Mouse (Mus musculus) right cerebral cortex, postnatal 36 days (tissue): ENCODE measurements around the gene Rps6ka6.

Experiments
- DNase-seq, 2 experiments: peaks; one replicate each; pipeline ENCODE4 v3.0.0; 2022; ENCODE audit warnings: low spot score in 2 of 2, mixed read lengths in 1 of 2

Rps6ka6 gene

DNA sequence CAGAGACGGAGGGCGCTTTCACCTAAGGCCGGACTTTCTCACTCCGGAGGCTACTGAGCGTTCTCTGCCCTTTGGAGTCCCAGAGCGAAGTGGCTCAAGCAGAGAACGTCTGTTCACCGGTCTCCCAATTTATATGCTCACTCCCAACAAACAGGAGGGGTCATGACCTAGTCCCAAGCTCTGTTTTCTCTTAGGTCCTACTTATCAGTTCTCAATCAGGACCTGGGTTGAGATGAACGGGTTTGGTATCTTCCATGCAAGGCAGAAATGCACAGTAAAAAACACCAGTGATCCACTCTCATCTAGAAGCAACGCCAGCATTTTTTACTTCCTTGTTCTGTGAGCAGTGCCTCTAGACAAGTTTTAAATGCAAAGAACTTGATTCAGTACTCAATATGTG, at the start of gene Rps6ka6:
Gene Rps6ka6, minus strand, starts transcription at position 101 of the 400 bp plus-strand sequence.
- DNase-seq: no peak

DNA sequence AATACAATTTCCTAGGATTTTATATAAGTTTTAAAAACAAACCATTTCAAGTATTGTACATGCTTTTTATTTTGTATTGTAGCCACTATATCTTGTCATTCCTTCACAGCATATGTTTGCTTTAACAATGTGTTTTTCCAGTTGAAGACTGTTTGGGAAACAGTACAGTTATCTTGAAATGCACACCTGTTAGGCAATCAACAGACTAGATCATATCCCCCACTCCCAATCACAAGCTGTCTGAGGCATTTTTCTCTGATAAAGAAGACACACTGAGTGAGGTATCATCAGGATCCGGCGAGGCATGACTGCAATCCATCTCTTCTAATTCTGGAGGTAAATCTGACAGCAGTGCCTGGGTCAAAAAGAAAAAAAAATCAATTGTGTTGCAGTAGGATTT, 39.3 kb upstream of the Rps6ka6 start:
- no peak for DNase-seq

DNA sequence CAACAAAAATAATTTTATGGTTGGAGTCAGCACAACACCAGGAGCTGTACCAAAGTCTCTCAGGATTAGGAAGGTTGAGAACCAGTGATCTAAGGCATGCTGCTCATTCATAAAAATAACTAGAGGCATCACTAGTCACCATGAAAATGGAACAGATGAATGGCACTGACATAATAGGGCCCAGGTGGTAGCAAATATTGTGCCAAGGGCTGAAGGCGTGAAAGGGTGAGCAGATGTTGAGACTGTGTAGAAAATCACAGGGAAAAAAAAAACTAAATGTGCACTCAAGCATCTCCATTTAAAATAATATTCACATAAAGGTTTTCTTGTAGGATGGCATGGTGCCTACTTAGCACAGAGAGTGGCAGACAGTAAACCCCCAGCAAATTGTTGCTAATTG, 19.6 kb downstream of the Rps6ka6 start:
- no peak for DNase-seq

DNA sequence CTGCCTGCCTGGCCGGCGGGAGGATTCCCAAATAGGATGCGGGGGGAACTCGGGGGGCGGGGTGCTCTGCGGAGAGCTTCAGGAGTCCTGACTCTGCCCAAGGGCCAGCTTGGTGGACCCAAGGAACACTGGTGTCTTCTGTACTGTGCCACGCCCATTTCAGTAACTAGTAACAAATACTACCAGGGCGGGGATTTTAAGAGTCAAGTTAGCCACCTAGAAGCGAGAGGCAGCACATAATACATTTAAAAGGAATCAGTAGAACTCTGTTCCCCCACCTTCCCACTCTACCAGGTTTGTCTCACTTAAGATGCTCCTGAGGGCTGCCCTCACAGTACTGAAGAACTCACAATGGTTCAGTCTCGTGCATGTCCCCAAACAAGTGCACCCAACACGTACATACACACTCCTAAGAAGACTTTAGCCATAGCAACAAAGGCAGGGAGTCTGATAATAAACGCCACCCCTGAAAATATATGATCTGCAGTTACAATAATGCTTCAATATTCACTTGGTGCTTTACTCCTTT, 74.1 kb downstream of the Rps6ka6 start:
- no peak for DNase-seq

DNA sequence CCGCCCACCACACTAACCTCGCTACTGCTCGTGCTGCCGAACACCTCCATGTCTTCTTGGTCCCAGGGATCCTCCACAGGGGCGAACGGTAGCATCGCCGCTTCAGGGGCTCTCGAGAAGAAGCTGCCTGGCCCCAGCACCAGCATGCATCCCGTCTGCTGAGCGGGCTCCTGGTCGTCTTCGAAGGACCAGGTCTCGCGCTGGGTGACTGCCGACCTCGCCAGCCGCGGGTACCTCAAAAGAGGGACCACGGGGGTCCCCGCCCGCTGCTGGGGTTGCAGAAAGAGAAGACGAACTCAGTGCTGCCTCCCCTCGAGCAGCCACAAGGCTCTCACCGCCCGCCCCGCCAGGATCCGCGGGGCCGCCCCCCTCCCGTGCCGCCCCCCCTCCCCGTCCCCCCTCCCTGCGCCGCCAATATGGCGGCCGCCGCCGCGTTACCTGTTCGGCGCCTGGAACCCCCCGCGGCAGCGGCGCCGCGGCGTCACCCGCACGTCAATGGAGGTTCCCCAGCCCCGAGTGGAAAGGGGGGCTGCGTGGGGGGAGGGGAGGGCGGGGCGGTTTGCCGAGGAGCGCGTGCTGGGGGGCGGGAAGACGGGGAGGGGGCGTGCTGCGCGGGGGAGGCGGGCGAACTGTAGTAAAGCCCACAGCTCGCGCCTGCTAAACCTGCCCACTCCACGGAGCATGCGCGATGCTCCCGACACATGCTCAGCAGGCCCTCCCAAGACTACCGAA, 74.8 kb downstream of the Rps6ka6 start:
- peak; percentile 27 to 28 for DNase-seq

DNA sequence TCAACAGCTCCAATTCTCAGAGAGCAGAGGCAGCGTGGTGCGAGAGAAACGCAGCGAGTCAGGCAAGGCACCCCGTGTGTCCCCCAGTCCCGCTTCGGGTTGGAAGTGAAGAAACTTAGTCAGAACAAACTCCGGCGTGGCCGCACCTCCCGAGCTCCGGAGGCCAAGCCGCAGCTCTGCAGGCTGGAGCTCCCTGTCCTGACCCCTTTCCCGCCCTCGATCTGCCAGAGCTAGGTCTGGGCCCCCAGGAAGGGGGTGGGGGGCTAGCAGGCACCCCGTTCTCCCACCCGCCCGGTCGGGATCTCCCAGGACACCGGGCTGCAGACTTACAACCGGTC, 75.3 kb downstream of the Rps6ka6 start:
- DNase-seq: peak in 1 of 2 experiments; percentile 1

DNA sequence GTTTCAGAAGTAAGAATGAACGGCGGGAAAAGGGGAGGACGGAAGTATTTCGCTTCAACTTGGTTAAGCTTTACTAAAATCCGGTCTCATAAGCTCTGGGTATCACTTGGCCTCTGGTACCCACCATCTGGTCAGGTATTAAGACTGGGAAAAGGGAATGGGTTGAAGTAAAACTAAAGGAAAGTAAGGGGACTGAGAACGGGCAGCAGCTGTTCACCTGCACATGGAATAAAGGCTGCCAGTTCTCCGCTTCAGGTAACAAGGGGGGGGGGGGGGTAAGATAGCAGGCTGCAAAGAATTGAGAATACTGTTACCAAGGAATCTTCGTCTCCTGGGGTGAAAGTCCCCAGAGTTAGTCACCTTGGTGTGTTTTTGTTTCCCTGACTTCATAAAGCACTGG, 75.7 kb downstream of the Rps6ka6 start:
- no peak for DNase-seq

DNA sequence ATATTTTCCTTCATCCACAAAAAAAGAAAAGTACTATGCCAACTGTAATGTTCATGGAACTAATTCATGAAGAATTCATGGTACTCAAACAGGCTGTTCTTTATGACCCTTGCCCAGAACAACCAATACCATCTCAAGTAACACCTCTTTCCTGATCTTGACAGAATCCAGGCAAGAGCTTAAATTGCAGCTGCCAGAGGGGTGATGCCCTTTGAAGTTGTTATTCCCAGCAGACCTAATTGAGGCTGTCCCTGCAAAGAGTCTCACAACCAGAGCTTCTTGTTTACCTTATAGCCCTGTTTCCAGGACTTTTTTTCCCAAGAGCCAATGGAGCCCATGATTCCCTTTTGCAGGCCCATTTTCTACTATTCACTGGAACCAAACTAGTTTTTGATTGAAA, 77.6 kb downstream of the Rps6ka6 start:
- DNase-seq: no peak

DNA sequence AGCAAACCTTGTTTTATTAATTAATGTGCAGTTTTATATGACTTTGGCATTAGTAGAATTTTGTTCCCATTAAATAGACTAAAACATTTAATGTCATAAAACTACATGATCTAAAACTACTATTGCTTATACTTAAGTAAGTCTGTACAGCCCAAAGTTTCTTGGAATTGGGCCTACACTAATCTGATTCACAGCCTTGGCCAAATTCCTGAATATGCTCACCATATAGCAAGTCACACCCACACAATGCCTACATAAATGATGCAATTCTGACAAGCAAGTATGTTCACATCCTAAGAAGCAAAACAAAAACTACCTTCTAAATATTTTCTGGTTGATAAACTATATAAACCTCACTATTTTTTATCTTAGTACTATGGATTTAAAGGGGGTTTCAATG, 101.2 kb downstream of the Rps6ka6 start:
- no peak for DNase-seq

DNA sequence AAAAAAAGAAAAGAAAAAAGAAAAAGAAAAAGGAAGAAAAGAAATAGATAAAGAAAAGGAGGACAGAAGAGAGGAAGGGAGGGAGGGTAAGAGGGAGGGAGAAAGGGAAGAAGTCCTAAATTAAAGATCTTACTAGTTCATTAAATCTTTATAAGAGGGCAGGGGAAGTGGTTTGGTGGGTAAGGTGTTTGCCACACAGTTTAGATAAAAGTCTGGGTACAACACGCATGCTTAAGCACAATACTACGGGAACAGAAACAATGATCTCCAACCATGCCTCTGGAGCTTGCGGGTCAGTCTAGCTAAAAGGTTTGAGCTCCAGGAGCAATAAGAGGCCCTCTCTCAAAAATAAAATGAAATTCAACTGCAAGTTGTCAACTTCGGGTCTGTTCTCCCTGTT, 123.0 kb downstream of the Rps6ka6 start:
- no peak for DNase-seq

DNA sequence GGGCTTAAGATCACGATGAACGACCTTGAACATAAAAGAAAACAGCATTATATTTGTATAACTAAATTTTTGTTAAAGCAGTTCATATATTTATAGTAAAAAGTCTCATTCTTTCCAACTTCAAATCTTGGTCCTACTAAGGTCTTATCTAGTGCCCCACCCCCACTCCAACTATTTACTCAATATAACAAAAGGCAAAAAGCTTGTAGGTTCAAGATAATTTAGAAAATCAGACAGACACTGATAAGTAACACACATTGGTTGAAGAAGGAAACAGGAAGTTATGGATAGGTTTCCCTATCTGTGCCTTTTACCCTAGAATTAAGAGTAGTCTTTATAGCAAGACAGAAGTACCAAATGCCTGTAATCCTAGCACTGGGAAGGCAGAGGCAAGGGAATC, 132.9 kb downstream of the Rps6ka6 start:
- DNase-seq: no peak

DNA sequence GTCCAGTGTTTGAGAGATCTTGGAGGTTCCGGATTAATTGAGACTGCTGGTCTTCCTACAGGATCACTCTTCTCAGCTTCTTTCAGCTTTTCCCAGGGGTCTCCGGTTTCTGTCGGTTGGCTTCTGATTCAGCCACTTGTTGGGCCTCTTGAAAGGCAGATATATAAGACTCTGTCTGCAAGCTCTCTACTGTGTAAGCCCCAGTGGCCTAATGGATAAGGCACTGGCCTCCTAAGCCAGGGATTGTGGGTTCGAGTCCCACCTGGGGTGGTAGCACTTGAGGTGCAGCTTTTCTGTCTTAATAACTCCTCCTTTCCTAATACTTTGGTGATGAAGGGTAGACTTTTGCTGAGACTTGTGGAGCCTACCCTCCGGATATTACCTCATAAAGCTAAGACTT, 160.7 kb downstream of the Rps6ka6 start:
- DNase-seq: no peak

DNA sequence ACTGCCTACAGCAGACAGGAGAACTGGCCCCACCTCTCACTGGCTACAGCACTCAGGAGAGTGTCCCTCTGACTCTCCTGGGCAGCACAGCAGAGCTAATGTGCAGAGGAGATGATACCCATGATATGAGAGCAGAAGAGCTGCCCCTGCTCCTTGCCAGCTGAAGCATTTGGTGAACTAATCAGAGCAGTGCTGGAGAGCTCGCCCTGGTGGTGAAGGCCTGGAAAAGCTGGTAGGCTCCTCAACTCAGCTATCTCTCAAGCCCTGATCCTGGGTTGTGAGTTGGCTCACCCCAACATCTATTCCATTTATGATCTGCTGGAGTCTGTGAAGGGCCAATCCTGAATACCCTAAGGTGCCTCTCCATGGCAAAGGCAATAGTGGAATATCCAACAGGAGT, 163.6 kb downstream of the Rps6ka6 start:
- no peak for DNase-seq
